Mouse (Mus musculus) ovary, adult 18-20 months (tissue): ENCODE results near the gene Tmem254b.
"Not testable (repeated sequence)": the region's sequence is repeated elsewhere in the genome, so short reads cannot be mapped to it uniquely, and the experiment has no call there.

Source experiments
- DNase-seq: peaks from one replicate; pipeline ENCODE4 v3.0.0; 2022; ENCODE audit warnings: low spot score, mixed read lengths

Tmem254b gene

GRCm38 (mm10) chr14:26206926-26207247 is at the start of gene Tmem254b:
Gene Tmem254b (minus strand): TSS chr14:26207041.
- not testable (repeated sequence) for DNase-seq

GRCm38 (mm10) chr14:26237183-26237582 is 30.3 kb upstream of the Tmem254b start:
- DNase-seq = not testable (repeated sequence)

GRCm38 (mm10) chr14:26216233-26217000 is 9.6 kb upstream of the Tmem254b start:
- not testable (repeated sequence) for DNase-seq

- DNase-seq = not testable (repeated sequence)
Observed at GRCm38 (mm10) chr14:26206197-26206925, 480 bp downstream of the Tmem254b start.

DNA sequence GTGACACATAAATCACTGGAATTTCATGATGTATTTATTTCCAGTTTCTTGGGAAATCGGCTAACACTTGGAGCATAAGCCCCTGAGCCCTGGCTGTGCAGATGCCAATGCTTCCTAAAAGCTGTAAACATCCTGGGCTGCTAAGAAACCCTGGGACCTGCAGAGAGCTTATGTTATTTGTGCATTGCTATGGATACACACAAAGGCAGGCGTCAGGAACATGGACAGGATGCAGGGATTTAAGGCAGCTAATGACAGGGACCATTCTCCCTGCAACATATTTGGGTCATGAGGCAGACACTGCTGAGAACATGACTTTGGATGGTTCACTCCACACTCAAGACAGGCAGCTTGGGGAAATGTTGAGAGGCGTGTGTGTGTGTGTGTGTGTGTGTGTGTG is 9.0 kb downstream of the Tmem254b start:
- not testable (repeated sequence) for DNase-seq

- not testable (repeated sequence) for DNase-seq
Observed at GRCm38 (mm10) chr14:26188361-26188760, 18.5 kb downstream of the Tmem254b start.

- DNase-seq = not testable (repeated sequence)
Observed at GRCm38 (mm10) chr14:26186638-26187037, 20.2 kb downstream of the Tmem254b start.

DNA sequence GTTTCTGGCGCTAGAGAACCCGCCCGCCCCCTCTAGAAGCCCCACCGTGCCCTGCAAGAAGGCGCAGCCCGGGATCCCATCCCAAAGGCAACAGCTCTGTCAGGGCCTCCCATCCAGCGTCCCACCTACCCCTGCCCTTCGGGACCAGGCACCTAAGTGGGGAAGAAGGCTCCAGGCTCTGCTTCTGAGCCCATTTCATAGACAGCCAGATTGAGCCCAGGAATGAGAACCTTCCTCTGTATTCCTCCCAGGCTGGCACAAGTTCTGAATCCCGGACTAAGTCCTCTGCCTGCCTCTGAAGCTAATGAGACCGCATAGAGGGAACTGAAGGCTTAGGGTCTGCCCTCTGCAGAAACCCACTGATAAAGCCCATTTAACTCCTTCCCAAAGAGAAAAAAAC is 24.5 kb downstream of the Tmem254b start, which contains the start of gene Plac9b:
Gene Plac9b, minus strand, starts transcription at position 101 of the 400 bp plus-strand sequence.
- not testable (repeated sequence) for DNase-seq

- DNase-seq = not testable (repeated sequence)
Observed at GRCm38 (mm10) chr14:26181660-26182059, 25.2 kb downstream of the Tmem254b start.

DNA sequence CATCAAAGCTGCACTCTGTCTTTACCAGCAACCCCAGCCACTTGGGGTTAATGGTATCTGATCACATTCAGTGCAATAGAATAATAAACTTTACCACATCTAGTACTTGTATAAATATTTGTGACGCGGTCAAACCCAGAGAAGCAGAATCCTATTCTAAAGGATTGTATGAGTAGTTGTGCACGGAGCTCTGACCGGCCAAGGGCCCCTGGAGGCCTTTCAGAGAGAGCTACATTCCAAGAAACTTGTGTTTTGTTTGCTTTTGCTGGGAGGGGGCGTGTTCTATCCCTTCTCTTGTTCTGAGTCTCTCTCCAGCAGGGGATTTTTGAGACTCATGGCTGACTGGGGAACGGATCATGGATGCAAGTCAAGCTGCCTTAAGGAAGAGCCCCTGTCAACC is 31.8 kb downstream of the Tmem254b start:
- DNase-seq = not testable (repeated sequence)

DNA sequence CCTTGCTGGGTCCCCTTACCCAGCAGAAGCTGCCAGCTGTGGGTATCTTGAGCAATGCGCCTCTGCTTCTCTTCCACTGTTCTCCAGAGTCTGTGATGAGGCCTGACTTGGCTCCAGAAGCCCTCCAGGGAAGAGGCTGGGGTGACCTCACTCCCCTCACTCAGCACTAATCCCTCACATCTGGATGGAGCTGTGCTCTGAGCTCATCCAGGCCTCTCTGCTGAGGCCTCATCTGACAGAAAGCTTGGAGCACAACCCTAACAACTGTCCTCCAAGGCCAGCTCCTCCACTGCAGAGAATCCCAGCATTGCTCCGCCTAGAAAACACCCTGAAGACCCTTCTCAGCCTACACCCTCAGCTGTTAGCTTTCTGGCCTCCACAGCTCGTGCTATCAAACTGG is 32.9 kb downstream of the Tmem254b start:
- DNase-seq = not testable (repeated sequence)

- not testable (repeated sequence) for DNase-seq
Observed at GRCm38 (mm10) chr14:26165266-26165665, 41.6 kb downstream of the Tmem254b start.

DNA sequence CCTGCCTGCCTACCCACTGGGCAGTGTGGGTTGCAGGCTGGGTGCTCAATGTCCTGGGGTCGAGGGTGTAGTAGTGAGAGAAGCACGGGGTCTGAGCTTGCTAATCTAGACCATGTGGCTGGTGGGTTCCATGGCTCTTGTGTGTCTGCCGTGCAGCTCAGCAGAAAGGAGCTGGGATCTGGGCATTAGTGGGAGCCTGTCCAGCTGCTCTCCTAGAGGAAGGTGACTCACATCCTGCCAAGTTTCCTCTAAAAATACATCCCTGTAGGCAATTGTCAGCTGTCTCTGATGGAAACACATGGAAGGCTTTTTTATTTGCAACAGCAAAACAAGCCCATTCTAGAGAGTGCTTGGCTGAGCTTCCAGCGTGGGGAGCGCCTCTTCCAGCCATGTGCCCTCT is 44.4 kb downstream of the Tmem254b start:
- DNase-seq = not testable (repeated sequence)

GRCm38 (mm10) chr14:26161156-26161555 is 45.7 kb downstream of the Tmem254b start:
- DNase-seq = not testable (repeated sequence)

- DNase-seq = not testable (repeated sequence)
Observed at GRCm38 (mm10) chr14:26156032-26156431, 50.8 kb downstream of the Tmem254b start.
